Mouse (Mus musculus) T-helper 2 cell (primary cell): Measurements from ENCODE around the gene Bcl2l13.
"Not testable (repeated sequence)": the region's sequence is repeated elsewhere in the genome, so short reads cannot be mapped to it uniquely, and the experiment has no call there.

Experiments
- in situ Hi-C: fragments of 300-600 bp; cut with MboI, MseI; formaldehyde crosslinking; loops from one replicate; pipeline ENCODE4 v1.15.1; 2025; ENCODE audit warnings: high pct_unique_total_duplicates

Gene Bcl2l13

GRCm38 (mm10) chr6:120898188-120898833, 62.3 kb downstream of the Bcl2l13 start:
- in situ Hi-C loops = no loop called here

- in situ Hi-C loops = no loop called here
Observed at GRCm38 (mm10) chr6:120901776-120902645, 66.0 kb downstream of the Bcl2l13 start.

GRCm38 (mm10) chr6:120903450-120903912, 67.5 kb downstream of the Bcl2l13 start:
- in situ Hi-C loops = no loop called here

GRCm38 (mm10) chr6:120903961-120904360, 67.9 kb downstream of the Bcl2l13 start:
- in situ Hi-C loops = no loop called here

GRCm38 (mm10) chr6:120905111-120905510, 69.1 kb downstream of the Bcl2l13 start:
- in situ Hi-C loops = no loop called here

- in situ Hi-C loops = no loop called here
Observed at GRCm38 (mm10) chr6:120906521-120906920, 70.5 kb downstream of the Bcl2l13 start.

- in situ Hi-C loops = not testable (repeated sequence)
Observed at GRCm38 (mm10) chr6:120907876-120908597, 72.0 kb downstream of the Bcl2l13 start.

GRCm38 (mm10) chr6:120909501-120909900, 73.5 kb downstream of the Bcl2l13 start:
- in situ Hi-C loops = no loop called here

- in situ Hi-C loops = loop anchor here (10.0 kb wide), 1 partner anchor 1067 kb away; the partner anchor contains the start of gene Erc1
Observed at GRCm38 (mm10) chr6:120911213-120912007, 75.4 kb downstream of the Bcl2l13 start.

- in situ Hi-C loops = loop anchor here (10.0 kb wide), 1 partner anchor 1068 kb away; the partner anchor contains the start of gene Erc1
Observed at GRCm38 (mm10) chr6:120912931-120913330, 76.9 kb downstream of the Bcl2l13 start.

- in situ Hi-C loops = loop anchor here (10.0 kb wide), 1 partner anchor 1069 kb away; the partner anchor contains the start of gene Erc1
Observed at GRCm38 (mm10) chr6:120913783-120914182, 77.8 kb downstream of the Bcl2l13 start.

- in situ Hi-C loops = loop anchor here (10.0 kb wide), 1 partner anchor 1070 kb away; the partner anchor contains the start of gene Erc1
Observed at GRCm38 (mm10) chr6:120914533-120914910, 78.5 kb downstream of the Bcl2l13 start.

- in situ Hi-C loops = loop anchor here (10.0 kb wide), 1 partner anchor 1070 kb away; the partner anchor contains the start of gene Erc1
Observed at GRCm38 (mm10) chr6:120914911-120915648, 79.1 kb downstream of the Bcl2l13 start.

GRCm38 (mm10) chr6:120915649-120915975, 79.6 kb downstream of the Bcl2l13 start:
- in situ Hi-C loops = loop anchor here (10.0 kb wide), 1 partner anchor 1071 kb away; the partner anchor contains the start of gene Erc1

- in situ Hi-C loops = loop anchor here (10.0 kb wide), 1 partner anchor 1072 kb away; the partner anchor contains the start of gene Erc1
Observed at GRCm38 (mm10) chr6:120916074-120916971, 80.3 kb downstream of the Bcl2l13 start, which contains the start of gene Bid. Gene Bid, minus strand, starts transcription at chr6:120916853.

- in situ Hi-C loops = loop anchor here (10.0 kb wide), 1 partner anchor 1072 kb away; the partner anchor contains the start of gene Erc1
Observed at GRCm38 (mm10) chr6:120916972-120917881, 81.2 kb downstream of the Bcl2l13 start.

- in situ Hi-C loops = loop anchor here (10.0 kb wide), 1 partner anchor 1073 kb away; the partner anchor contains the start of gene Erc1
Observed at GRCm38 (mm10) chr6:120917975-120918374, 82.0 kb downstream of the Bcl2l13 start.
